Mouse (Mus musculus) liver, adult 2 months (tissue): ENCODE results near the gene Tmem80.

ENCODE experiments used
- CTCF ChIP-seq: fragments of 200-500 bp; IDR thresholded peaks from 2 replicates; pipeline ENCODE4 v1.5.1; 2011; ENCODE audit warnings: low read depth, low read length, control low read depth
- POLR2A ChIP-seq: fragments of 200-500 bp; IDR thresholded peaks from 2 replicates; pipeline ENCODE4 v1.6.1; 2011; ENCODE audit warnings: low read length, control low read depth; ENCODE audit not compliant: insufficient read depth; ENCODE audit errors: extremely low read depth

DNA sequence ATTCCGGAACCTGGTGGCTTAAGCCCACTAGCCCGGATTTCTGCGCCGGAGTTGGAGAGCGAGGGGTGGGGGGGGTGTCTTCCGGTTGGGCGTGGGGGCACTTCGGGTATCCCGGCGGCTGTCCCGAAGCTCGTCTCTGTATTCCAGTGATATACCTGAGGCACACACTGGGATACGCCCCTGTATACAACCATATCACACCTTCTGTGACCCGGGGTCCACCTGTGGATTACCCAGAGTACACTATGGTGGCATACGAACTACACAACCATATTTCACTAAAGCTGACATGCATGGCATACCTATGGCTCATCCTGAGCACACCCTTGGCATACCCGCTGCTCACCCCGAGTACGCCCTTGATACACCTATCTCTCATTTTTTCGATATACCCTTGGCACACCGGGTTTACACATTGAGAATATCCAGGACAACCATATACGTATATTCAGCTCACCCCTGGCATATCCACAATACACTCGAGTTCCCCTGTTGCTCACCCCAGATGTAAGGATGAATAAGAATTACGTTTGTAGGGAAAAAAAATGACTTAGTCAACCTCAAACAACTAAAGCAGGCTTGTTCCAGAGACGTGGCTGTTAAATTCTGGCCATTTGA is 943 bp downstream of the Tmem80 start:
- TF ChIP-seq POLR2A (no peak), CTCF (no peak)
